Mouse (Mus musculus) forebrain, embryonic 14.5 days (tissue): ENCODE data around the gene Nr1h4. TPM values are rescaled to one million over a fixed set of nuclear protein-coding genes. Genes with fewer than 3 reads are reported as not detected.

Experiments
- ATAC-seq: fragments of 200-750 bp; cut with Nextera tagmentation; 2 replicates; pipeline ENCODE4 v1.8.0; 2017; ENCODE audit warnings: mild to moderate bottlenecking, moderate library complexity
- DNase-seq: peaks from one replicate; pipeline ENCODE4 v3.0.0-alpha.2; 2015; ENCODE audit warnings: low spot score
- H3K27ac ChIP-seq: fragments of 300-500 bp; sonication (generic); 2 replicates; pipeline ENCODE4 v1.5.1; 2014; ENCODE audit warnings: low read depth, mild to moderate bottlenecking, control low read depth, low read length, moderate library complexity
- H3K27me3 ChIP-seq: fragments of 300-500 bp; sonication (generic); replicated peaks from 2 replicates; pipeline ENCODE4 v1.6.1; 2014; ENCODE audit warnings: low read length, control low read depth, mixed read lengths; ENCODE audit not compliant: control insufficient read depth, insufficient read depth
- H3K36me3 ChIP-seq: fragments of 300-500 bp; sonication (generic); 2 replicates; pipeline ENCODE4 v1.6.1; 2014; ENCODE audit warnings: low read length, control low read depth; ENCODE audit not compliant: control insufficient read depth, insufficient read depth
- H3K4me1 ChIP-seq: fragments of 300-500 bp; sonication (generic); 2 replicates; pipeline ENCODE4 v1.6.1; 2014; ENCODE audit warnings: antibody characterized with exemption, low read length, control low read depth; ENCODE audit not compliant: control insufficient read depth, insufficient read depth
- H3K4me2 ChIP-seq: fragments of 300-500 bp; sonication (generic); 2 replicates; pipeline ENCODE4 v1.6.1; 2014; ENCODE audit warnings: mild to moderate bottlenecking, control low read depth, low read length
- H3K4me3 ChIP-seq: fragments of 300-500 bp; sonication (generic); 2 replicates; pipeline ENCODE4 v1.5.1; 2014; ENCODE audit warnings: low read depth, low read length, control low read depth
- H3K9ac ChIP-seq: fragments of 300-500 bp; sonication (generic); 2 replicates; pipeline ENCODE4 v1.6.1; 2014; ENCODE audit warnings: mild to moderate bottlenecking, low read length, control low read depth, moderate library complexity
- H3K9me3 ChIP-seq: fragments of 300-500 bp; sonication (generic); replicated peaks from 2 replicates; pipeline ENCODE4 v1.6.1; 2016; ENCODE audit warnings: low read length, control low read depth, mixed read lengths; ENCODE audit not compliant: control insufficient read depth
- WGBS: fragments of 180-500 bp; shearing (Covaris S2); extraction: QIAGEN DNeasy Blood & Tissue Kit; methylation state at CpG from one replicate; pipeline ENCODE4 v1.1.7; 2014; 5-methylcytosine and 5-hydroxymethylcytosine counted together
- polyA plus RNA-seq: library from polyadenylated mRNA; unstranded; fragments of >200 nt; fragmentation: Nextera tagmentation; extraction: Ambion mirVana; gene quantifications from 2 replicates; pipeline ENCODE4 v1.2.1, GENCODE M21; 2014

Gene Nr1h4
- 0.14 and 0.17 TPM in 2 replicates for polyA plus RNA-seq

GRCm38 (mm10) chr10:89532929-89533727, at the start of gene Nr1h4:
Gene Nr1h4, minus strand, starts transcription at chr10:89533585.
- no peak for ATAC-seq

GRCm38 (mm10) chr10:89578801-89579200, 45.4 kb upstream of the Nr1h4 start:
- 95% methylated on average over 4 of the region's 4 CpGs for WGBS
- H3K4me1 ChIP-seq: no peaks in the 10 kb centered on the region
- no peak overlapping the region for H3K27ac ChIP-seq
- H3K27me3 ChIP-seq: no peaks in the 10 kb centered on the region
- no peak overlapping the region for H3K4me3 ChIP-seq
- DNase-seq: no peak
- no peaks in the 10 kb centered on the region for H3K9me3 ChIP-seq
- H3K9ac ChIP-seq: no peak overlapping the region
- no peaks in the 10 kb centered on the region for H3K36me3 ChIP-seq
- no peak for ATAC-seq
- H3K4me2 ChIP-seq: no peak overlapping the region

More at GRCm38 (mm10) chr10:89532929-89533727, at the start of gene Nr1h4:
- H3K4me3 ChIP-seq: no peak within 1 kb of the TSS
- no peaks in the 10 kb centered on the region for H3K27me3 ChIP-seq
- H3K4me2 ChIP-seq: no peak within 1 kb of the TSS
- H3K4me1 ChIP-seq: peaks cover 3% of the 10 kb centered on the region; the same call in 1 of the 2 replicates
- H3K27ac ChIP-seq: no peak within 1 kb of the TSS; the same call in 1 of the 2 replicates
- peak; percentile 33 for DNase-seq
- WGBS: 65% methylated on average over 17 of the region's 17 CpGs
- no peak within 1 kb of the TSS for H3K9ac ChIP-seq
- no peaks in the 10 kb centered on the region for H3K9me3 ChIP-seq
- no peaks in the 10 kb centered on the region for H3K36me3 ChIP-seq

- WGBS: 90% methylated on average over 3 of the region's 3 CpGs
- no peak for ATAC-seq
Observed at GRCm38 (mm10) chr10:89577666-89578065, 44.3 kb upstream of the Nr1h4 start.

GRCm38 (mm10) chr10:89573421-89573820, 40.0 kb upstream of the Nr1h4 start:
- DNase-seq (no peak), ATAC-seq (no peak)
- Histone ChIP-seq H3K4me1 (no peaks in the 10 kb centered on the region), H3K9ac (no peak overlapping the region), H3K36me3 (no peaks in the 10 kb centered on the region), H3K4me3 (no peak overlapping the region), H3K27ac (no peak overlapping the region), H3K9me3 (no peaks in the 10 kb centered on the region), H3K4me2 (no peak overlapping the region), H3K27me3 (no peaks in the 10 kb centered on the region)
- 87% methylated on average over 3 of the region's 3 CpGs for WGBS

More at GRCm38 (mm10) chr10:89577666-89578065, 44.3 kb upstream of the Nr1h4 start:
- Histone ChIP-seq H3K9ac (no peak overlapping the region), H3K27ac (no peak overlapping the region), H3K4me1 (no peaks in the 10 kb centered on the region), H3K4me3 (no peak overlapping the region), H3K36me3 (no peaks in the 10 kb centered on the region), H3K27me3 (no peaks in the 10 kb centered on the region), H3K9me3 (no peaks in the 10 kb centered on the region), H3K4me2 (no peak overlapping the region)
- DNase-seq: no peak

- Histone ChIP-seq H3K4me2 (no peak overlapping the region), H3K9ac (no peak overlapping the region), H3K27ac (no peak overlapping the region), H3K4me3 (no peak overlapping the region), H3K36me3 (no peaks in the 10 kb centered on the region), H3K4me1 (no peaks in the 10 kb centered on the region), H3K27me3 (no peaks in the 10 kb centered on the region), H3K9me3 (no peaks in the 10 kb centered on the region)
- DNase-seq: no peak
- ATAC-seq: no peak
- WGBS: 93% methylated on average over 6 of the region's 6 CpGs
Observed at GRCm38 (mm10) chr10:89572946-89573345, 39.6 kb upstream of the Nr1h4 start.

GRCm38 (mm10) chr10:89567391-89567790, 34.0 kb upstream of the Nr1h4 start:
- H3K4me1 ChIP-seq: no peaks in the 10 kb centered on the region
- no peak for ATAC-seq
- H3K27me3 ChIP-seq: no peaks in the 10 kb centered on the region

GRCm38 (mm10) chr10:89565301-89566022, 32.1 kb upstream of the Nr1h4 start:
- Histone ChIP-seq H3K36me3 (no peaks in the 10 kb centered on the region), H3K27me3 (no peaks in the 10 kb centered on the region), H3K9me3 (no peaks in the 10 kb centered on the region), H3K9ac (no peak overlapping the region), H3K4me3 (no peak overlapping the region), H3K4me1 (no peaks in the 10 kb centered on the region), H3K4me2 (no peak overlapping the region), H3K27ac (no peak overlapping the region)
- ATAC-seq (no peak), DNase-seq (no peak)
- WGBS: 90% methylated on average over 9 of the region's 9 CpGs

More at GRCm38 (mm10) chr10:89567391-89567790, 34.0 kb upstream of the Nr1h4 start:
- Histone ChIP-seq H3K36me3 (no peaks in the 10 kb centered on the region), H3K4me3 (no peak overlapping the region), H3K9ac (no peak overlapping the region), H3K9me3 (no peaks in the 10 kb centered on the region), H3K4me2 (no peak overlapping the region), H3K27ac (no peak overlapping the region)
- 84% methylated on average over 2 of the region's 2 CpGs for WGBS
- DNase-seq: no peak

- Histone ChIP-seq H3K4me2 (no peak overlapping the region), H3K4me1 (no peaks in the 10 kb centered on the region), H3K4me3 (no peak overlapping the region), H3K9ac (no peak overlapping the region), H3K27me3 (no peaks in the 10 kb centered on the region), H3K27ac (no peak overlapping the region), H3K9me3 (no peaks in the 10 kb centered on the region), H3K36me3 (no peaks in the 10 kb centered on the region)
- no peak for ATAC-seq
- 94% methylated on average over 6 of the region's 6 CpGs for WGBS
- DNase-seq: no peak
Observed at GRCm38 (mm10) chr10:89562113-89562512, 28.7 kb upstream of the Nr1h4 start.

- Histone ChIP-seq H3K4me2 (no peak overlapping the region), H3K9me3 (no peaks in the 10 kb centered on the region), H3K27me3 (no peaks in the 10 kb centered on the region), H3K4me3 (no peak overlapping the region), H3K9ac (no peak overlapping the region), H3K36me3 (no peaks in the 10 kb centered on the region), H3K27ac (no peak overlapping the region), H3K4me1 (no peaks in the 10 kb centered on the region)
- 29% methylated on average over 3 of the region's 3 CpGs for WGBS
- ATAC-seq: no peak
- peak; percentile 54 for DNase-seq
Observed at GRCm38 (mm10) chr10:89559351-89559750, 26.0 kb upstream of the Nr1h4 start.
